Mouse (Mus musculus) heart, adult 8-10 months (tissue): ENCODE results near the gene Rufy1. TPM values are rescaled to one million over a fixed set of nuclear protein-coding genes. Genes with fewer than 3 reads are reported as not detected.

Experiments used
- DNase-seq: peaks from one replicate; pipeline ENCODE4 v3.0.0; 2022; ENCODE audit warnings: low spot score
- total RNA-seq, 4 experiments: library from RNA; stranded (reverse); gene quantifications; 2 replicates each; pipeline ENCODE4 v1.2.4; 2022

Rufy1 gene
- total RNA-seq, 4 experiments from 2014 or later: 27.5 to 34.9 (median 30.2) TPM

GRCm38 (mm10) chr11:50431134-50432068 is 476 bp upstream of the Rufy1 start:
- DNase-seq: peak; percentile 36

- DNase-seq: no peak
These were observed 4.9 kb downstream of the Rufy1 start for GRCm38 (mm10) chr11:50426056-50426455.

GRCm38 (mm10) chr11:50421934-50422780 is 8.8 kb downstream of the Rufy1 start:
- no peak for DNase-seq

GRCm38 (mm10) chr11:50421461-50421860 is 9.5 kb downstream of the Rufy1 start:
- DNase-seq: no peak

- no peak for DNase-seq
These were observed 13.1 kb downstream of the Rufy1 start for GRCm38 (mm10) chr11:50417856-50418255.

- no peak for DNase-seq
These were observed 15.2 kb downstream of the Rufy1 start for GRCm38 (mm10) chr11:50415563-50416241.

GRCm38 (mm10) chr11:50407235-50407634 is 23.7 kb downstream of the Rufy1 start:
- DNase-seq: no peak

GRCm38 (mm10) chr11:50403367-50404014 is 27.4 kb downstream of the Rufy1 start:
- DNase-seq: no peak

GRCm38 (mm10) chr11:50402481-50402880 is 28.4 kb downstream of the Rufy1 start:
- DNase-seq: no peak

GRCm38 (mm10) chr11:50398803-50399202 is 32.1 kb downstream of the Rufy1 start:
- no peak for DNase-seq

GRCm38 (mm10) chr11:50397316-50397715 is 33.6 kb downstream of the Rufy1 start:
- no peak for DNase-seq

GRCm38 (mm10) chr11:50396766-50397307 is 34.1 kb downstream of the Rufy1 start:
- DNase-seq: no peak

GRCm38 (mm10) chr11:50394731-50395130 is 36.2 kb downstream of the Rufy1 start:
- DNase-seq: no peak

GRCm38 (mm10) chr11:50393306-50393705 is 37.6 kb downstream of the Rufy1 start:
- DNase-seq: no peak

GRCm38 (mm10) chr11:50391272-50391960 is 39.5 kb downstream of the Rufy1 start:
- no peak for DNase-seq

GRCm38 (mm10) chr11:50389616-50390015 is 41.3 kb downstream of the Rufy1 start:
- DNase-seq: no peak

- DNase-seq: no peak
These were observed 41.9 kb downstream of the Rufy1 start for GRCm38 (mm10) chr11:50389011-50389410.

- no peak for DNase-seq
These were observed 42.6 kb downstream of the Rufy1 start for GRCm38 (mm10) chr11:50388217-50388929.

- DNase-seq: no peak
These were observed 43.2 kb downstream of the Rufy1 start for GRCm38 (mm10) chr11:50387697-50388096.
